Mouse (Mus musculus) lung, embryonic 14.5 days (tissue): ENCODE data around the gene Mmp9. TPM values are rescaled to one million over a fixed set of nuclear protein-coding genes. Genes with fewer than 3 reads are reported as not detected.

Experiments
- ATAC-seq: fragments of 200-750 bp; cut with Nextera tagmentation; 2 replicates; pipeline ENCODE4 v1.8.0; 2017; ENCODE audit warnings: mild to moderate bottlenecking, moderate TSS enrichment, moderate library complexity; ENCODE audit not compliant: insufficient read depth
- DNase-seq: peaks from one replicate; pipeline ENCODE4 v3.0.0-alpha.2; 2015
- H3K27ac ChIP-seq: fragments of 300-500 bp; sonication (generic); 2 replicates; pipeline ENCODE4 v1.5.1; 2014; ENCODE audit warnings: low read depth, mild to moderate bottlenecking, moderate library complexity
- H3K27me3 ChIP-seq: fragments of 300-500 bp; sonication (generic); 2 replicates; pipeline ENCODE4 v1.6.1; 2014; ENCODE audit warnings: low read length, control low read depth; ENCODE audit not compliant: insufficient read depth
- H3K36me3 ChIP-seq: fragments of 300-500 bp; sonication (generic); 2 replicates; pipeline ENCODE4 v1.6.1; 2014; ENCODE audit warnings: control low read depth; ENCODE audit not compliant: insufficient read depth
- H3K4me1 ChIP-seq: fragments of 300-500 bp; sonication (generic); 2 replicates; pipeline ENCODE4 v1.6.1; 2014; ENCODE audit warnings: antibody characterized with exemption, control low read depth; ENCODE audit not compliant: insufficient read depth
- H3K4me2 ChIP-seq: fragments of 300-500 bp; sonication (generic); 2 replicates; pipeline ENCODE4 v1.6.1; 2014; ENCODE audit warnings: mild to moderate bottlenecking
- H3K4me3 ChIP-seq: fragments of 300-500 bp; sonication (generic); 2 replicates; pipeline ENCODE4 v1.5.1; 2014; ENCODE audit warnings: low read depth, low read length
- H3K9ac ChIP-seq: fragments of 300-500 bp; sonication (generic); 2 replicates; pipeline ENCODE4 v1.6.1; 2014
- H3K9me3 ChIP-seq: fragments of 300-500 bp; sonication (generic); 2 replicates; pipeline ENCODE4 v1.6.1; 2016; ENCODE audit warnings: low read depth, low read length, control low read depth
- CTCF ChIP-seq: IDR thresholded peaks from 2 replicates; pipeline ENCODE4 v1.5.1; 2016; ENCODE audit warnings: antibody characterized with exemption, low read depth
- WGBS: fragments of 180-500 bp; shearing (Covaris S2); extraction: QIAGEN DNeasy Blood & Tissue Kit; methylation state at CpG from one replicate; pipeline ENCODE4 v1.1.7; 2014; 5-methylcytosine and 5-hydroxymethylcytosine counted together
- polyA plus RNA-seq: library from polyadenylated mRNA; unstranded; fragments of >200 nt; fragmentation: Nextera tagmentation; extraction: Ambion mirVana; gene quantifications from 2 replicates; pipeline ENCODE4 v1.2.1, GENCODE M21; 2014

Gene Mmp9
- polyA plus RNA-seq, 1 experiment from 2014 or later: 0.25 TPM

- WGBS: 87% methylated on average over 6 of the region's 6 CpGs
- Histone ChIP-seq H3K4me3 (no peak overlapping the region), H3K36me3 (peaks cover 97% of the 10 kb centered on the region), H3K9ac (no peak overlapping the region), H3K27me3 (no peaks in the 10 kb centered on the region), H3K4me1 (no peaks in the 10 kb centered on the region), H3K9me3 (no peaks in the 10 kb centered on the region), H3K4me2 (no peak overlapping the region), H3K27ac (no peak overlapping the region)
- DNase-seq (no peak), ATAC-seq (no peak)
- no peak for TF ChIP-seq CTCF
These were observed 44.7 kb upstream of the Mmp9 start for GRCm38 (mm10) chr2:164895885-164896284.

- 92% methylated on average over 7 of the region's 7 CpGs for WGBS
- no peak for ATAC-seq
- TF ChIP-seq CTCF: no peak
These were observed 42.6 kb upstream of the Mmp9 start for GRCm38 (mm10) chr2:164898008-164898407.

GRCm38 (mm10) chr2:164899034-164899433 is 41.5 kb upstream of the Mmp9 start:
- Histone ChIP-seq H3K36me3 (peaks cover 96% of the 10 kb centered on the region), H3K27ac (no peak overlapping the region), H3K4me1 (no peaks in the 10 kb centered on the region), H3K27me3 (no peaks in the 10 kb centered on the region), H3K4me3 (no peak overlapping the region), H3K9ac (no peak overlapping the region), H3K4me2 (no peak overlapping the region), H3K9me3 (no peaks in the 10 kb centered on the region)
- WGBS: 89% methylated on average over 15 of the region's 15 CpGs
- no peak for TF ChIP-seq CTCF
- ATAC-seq (no peak), DNase-seq (no peak)

More at GRCm38 (mm10) chr2:164898008-164898407, 42.6 kb upstream of the Mmp9 start:
- H3K4me1 ChIP-seq: no peaks in the 10 kb centered on the region
- H3K36me3 ChIP-seq: peaks cover 97% of the 10 kb centered on the region
- no peak overlapping the region for H3K4me2 ChIP-seq
- no peak overlapping the region for H3K27ac ChIP-seq
- H3K27me3 ChIP-seq: no peaks in the 10 kb centered on the region
- DNase-seq: no peak
- no peaks in the 10 kb centered on the region for H3K9me3 ChIP-seq
- no peak overlapping the region for H3K9ac ChIP-seq
- H3K4me3 ChIP-seq: no peak overlapping the region

GRCm38 (mm10) chr2:164899723-164900459 is 40.7 kb upstream of the Mmp9 start:
- Histone ChIP-seq H3K4me2 (no peak overlapping the region), H3K27me3 (no peaks in the 10 kb centered on the region), H3K36me3 (peaks cover 96% of the 10 kb centered on the region), H3K4me1 (no peaks in the 10 kb centered on the region), H3K4me3 (no peak overlapping the region), H3K9ac (no peak overlapping the region), H3K9me3 (no peaks in the 10 kb centered on the region), H3K27ac (no peak overlapping the region)
- ATAC-seq: no peak
- no peak for DNase-seq
- WGBS: 93% methylated on average over 16 of the region's 16 CpGs
- TF ChIP-seq CTCF: no peak

- Histone ChIP-seq H3K4me3 (no peak overlapping the region), H3K4me2 (no peak overlapping the region), H3K9me3 (no peaks in the 10 kb centered on the region), H3K27me3 (no peaks in the 10 kb centered on the region), H3K27ac (no peak overlapping the region), H3K9ac (no peak overlapping the region), H3K36me3 (peaks cover 96% of the 10 kb centered on the region), H3K4me1 (no peaks in the 10 kb centered on the region)
- DNase-seq (no peak), ATAC-seq (no peak)
- no peak for TF ChIP-seq CTCF
- 91% methylated on average over 13 of the region's 13 CpGs for WGBS
These were observed 39.2 kb upstream of the Mmp9 start for GRCm38 (mm10) chr2:164901380-164901779.

GRCm38 (mm10) chr2:164903496-164903895 is 37.1 kb upstream of the Mmp9 start:
- DNase-seq: no peak
- Histone ChIP-seq H3K27me3 (no peaks in the 10 kb centered on the region), H3K4me1 (no peaks in the 10 kb centered on the region), H3K36me3 (peaks cover 99% of the 10 kb centered on the region), H3K27ac (no peak overlapping the region), H3K4me2 (no peak overlapping the region), H3K9me3 (no peaks in the 10 kb centered on the region), H3K9ac (no peak overlapping the region), H3K4me3 (no peak overlapping the region)
- ATAC-seq: no peak
- WGBS: 69% methylated on average over 1 of the region's 1 CpGs
- TF ChIP-seq CTCF: no peak

- Histone ChIP-seq H3K27me3 (no peaks in the 10 kb centered on the region), H3K9me3 (no peaks in the 10 kb centered on the region), H3K36me3 (peaks cover 83% of the 10 kb centered on the region), H3K9ac (no peak overlapping the region), H3K4me1 (0 out of 2 replicates have a peak, but pooled peaks cover 6% of the 10 kb centered on the region), H3K4me2 (no peak overlapping the region), H3K27ac (no peak overlapping the region), H3K4me3 (no peak overlapping the region)
- 98% methylated on average over 4 of the region's 4 CpGs for WGBS
- TF ChIP-seq CTCF: peak; percentile 53
- DNase-seq: no peak
- no peak for ATAC-seq
These were observed 34.5 kb upstream of the Mmp9 start for GRCm38 (mm10) chr2:164906071-164906470.
